Mouse (Mus musculus) MEL (cell line): ENCODE results near the gene Gm3336. TPM values are rescaled to one million over a fixed set of nuclear protein-coding genes. Genes with fewer than 3 reads are reported as not detected.

ENCODE experiments used
- DNase-seq: peaks from one replicate; pipeline ENCODE4 v3.0.0; 2011; ENCODE audit warnings: low read depth, low spot score
- H3K27ac ChIP-seq: 2 replicates; pipeline ENCODE4 v1.5.1; 2012; ENCODE audit warnings: low read depth, mild to moderate bottlenecking, control low read depth, low read length, moderate library complexity; ENCODE audit not compliant: control insufficient read depth
- H3K27me3 ChIP-seq, 2 experiments: fragments of 150-350 bp in 1 of 2; sonication (generic) in 1 of 2; 2 replicates each; pipeline ENCODE4 v1.6.1; 2012; ENCODE audit warnings: low read length in 2 of 2, mild to moderate bottlenecking in 2 of 2, improper control_type of control experiment in 1 of 2, moderate library complexity in 1 of 2; ENCODE audit not compliant: insufficient read depth in 2 of 2, control insufficient read depth in 1 of 2
- H3K36me3 ChIP-seq, 2 experiments: 2 replicates each; pipeline ENCODE4 v1.6.1; 2012 to 2014; ENCODE audit warnings: low read length in 2 of 2, improper control_type of control experiment in 1 of 2, inconsistent platforms in 1 of 2, mild to moderate bottlenecking in 1 of 2; ENCODE audit not compliant: insufficient read depth in 2 of 2, control insufficient read depth in 1 of 2
- H3K4me1 ChIP-seq, 2 experiments: fragments of 150-350 bp in 1 of 2; sonication (generic) in 1 of 2; 2 replicates each; pipeline ENCODE4 v1.6.1; 2012; ENCODE audit warnings: low read length in 2 of 2, improper control_type of control experiment in 1 of 2, mild to moderate bottlenecking in 1 of 2; ENCODE audit not compliant: insufficient read depth in 2 of 2, control insufficient read depth in 1 of 2
- H3K4me3 ChIP-seq, 2 experiments: fragments of 150-350 bp in 1 of 2; sonication (generic) in 1 of 2; 2 replicates each; pipeline ENCODE4 v1.5.1; 2012; ENCODE audit warnings: low read depth in 2 of 2, low read length in 2 of 2, mild to moderate bottlenecking in 2 of 2, moderate library complexity in 2 of 2, control low read depth in 1 of 2, improper control_type of control experiment in 1 of 2; ENCODE audit not compliant: control insufficient read depth in 1 of 2, insufficient read depth in 1 of 2
- H3K79me2 ChIP-seq: 2 replicates; pipeline ENCODE4 v1.6.1; 2012; ENCODE audit warnings: mild to moderate bottlenecking, low read length, moderate library complexity; ENCODE audit not compliant: control insufficient read depth, poor library complexity, insufficient read depth
- H3K9ac ChIP-seq: 2 replicates; pipeline ENCODE4 v1.6.1; 2012; ENCODE audit warnings: low read depth, mild to moderate bottlenecking, control low read depth, low read length, moderate library complexity; ENCODE audit not compliant: control insufficient read depth, poor library complexity, severe bottlenecking
- H3K9me3 ChIP-seq: fragments of 150-350 bp; sonication (generic); replicated peaks from 2 replicates; pipeline ENCODE4 v1.6.1; 2012; ENCODE audit warnings: mild to moderate bottlenecking, low read length, improper control_type of control experiment, moderate library complexity; ENCODE audit not compliant: insufficient read depth
- BHLHE40 ChIP-seq: IDR thresholded peaks from 2 replicates; pipeline ENCODE4 v1.6.1; 2012; ENCODE audit warnings: low read depth, mild to moderate bottlenecking, inconsistent platforms, low read length, improper control_type of control experiment, borderline replicate concordance
- CHD1 ChIP-seq: IDR thresholded peaks from 2 replicates; pipeline ENCODE4 v1.6.1; 2012; ENCODE audit warnings: low read depth, mild to moderate bottlenecking, inconsistent platforms, low read length, improper control_type of control experiment
- CHD2 ChIP-seq: IDR thresholded peaks from 2 replicates; pipeline ENCODE4 v1.6.1; 2011; ENCODE audit warnings: low read length, improper control_type of control experiment
- E2F4 ChIP-seq: IDR thresholded peaks from 2 replicates; pipeline ENCODE4 v1.6.1; 2011; ENCODE audit warnings: low read depth, low read length, improper control_type of control experiment, borderline replicate concordance
- EP300 ChIP-seq, 2 experiments: IDR thresholded peaks; 2 replicates each; pipeline ENCODE4 v1.6.1; 2011; ENCODE audit warnings: improper control_type of control experiment in 2 of 2, low read length in 2 of 2, low read depth in 1 of 2, mild to moderate bottlenecking in 1 of 2
- ETS1 ChIP-seq: IDR thresholded peaks from 2 replicates; pipeline ENCODE4 v1.6.1; 2012; ENCODE audit warnings: low read depth, mild to moderate bottlenecking, inconsistent platforms, low read length, improper control_type of control experiment, moderate library complexity
- GABPA ChIP-seq: IDR thresholded peaks from 2 replicates; pipeline ENCODE4 v1.6.1; 2012; ENCODE audit warnings: low read depth, mild to moderate bottlenecking, inconsistent platforms, low read length, improper control_type of control experiment, moderate library complexity
- GATA1 ChIP-seq: IDR thresholded peaks from 2 replicates; pipeline ENCODE4 v1.6.1; 2011; ENCODE audit warnings: low read depth, low read length, improper control_type of control experiment
- HCFC1 ChIP-seq: IDR thresholded peaks from 2 replicates; pipeline ENCODE4 v1.6.1; 2012; ENCODE audit warnings: low read depth, mild to moderate bottlenecking, inconsistent platforms, low read length, improper control_type of control experiment, moderate library complexity
- KAT2A ChIP-seq: conservative IDR thresholded peaks from 2 replicates; pipeline ENCODE4 v1.6.1; 2012; ENCODE audit warnings: low read depth, low read length, improper control_type of control experiment, inconsistent platforms
- MAFK ChIP-seq: IDR thresholded peaks from 2 replicates; pipeline ENCODE4 v1.6.1; 2011; ENCODE audit warnings: low read depth, mild to moderate bottlenecking, low read length, improper control_type of control experiment, borderline replicate concordance
- MAX ChIP-seq: IDR thresholded peaks from 2 replicates; pipeline ENCODE4 v1.6.1; 2011; ENCODE audit warnings: low read length, improper control_type of control experiment
- MXI1 ChIP-seq: IDR thresholded peaks from 2 replicates; pipeline ENCODE4 v1.6.1; 2011; ENCODE audit warnings: mild to moderate bottlenecking, low read depth, low read length, improper control_type of control experiment
- MYB ChIP-seq: IDR thresholded peaks from 2 replicates; pipeline ENCODE4 v1.6.1; 2011; ENCODE audit warnings: mild to moderate bottlenecking, low read depth, low read length, improper control_type of control experiment
- MYC ChIP-seq: IDR thresholded peaks from 2 replicates; pipeline ENCODE4 v1.6.1; 2011; ENCODE audit warnings: low read depth, mild to moderate bottlenecking, low read length, improper control_type of control experiment, moderate library complexity
- POLR2A ChIP-seq, 2 experiments: IDR thresholded peaks; 2 replicates each; pipeline ENCODE4 v1.6.1; 2011 to 2012; ENCODE audit warnings: low read length in 2 of 2, mild to moderate bottlenecking in 2 of 2, control low read depth in 1 of 2, improper control_type of control experiment in 1 of 2, low read depth in 1 of 2, moderate library complexity in 1 of 2; ENCODE audit not compliant: control insufficient read depth in 1 of 2, insufficient read depth in 1 of 2, poor library complexity in 1 of 2
- POLR2AphosphoS2 ChIP-seq: IDR thresholded peaks from 2 replicates; pipeline ENCODE4 v1.6.1; 2011; ENCODE audit warnings: low read length, improper control_type of control experiment
- RCOR1 ChIP-seq: IDR thresholded peaks from 2 replicates; pipeline ENCODE4 v1.6.1; 2012; ENCODE audit warnings: low read depth, mild to moderate bottlenecking, inconsistent platforms, low read length, improper control_type of control experiment
- SIN3A ChIP-seq: IDR thresholded peaks from 2 replicates; pipeline ENCODE4 v1.6.1; 2012; ENCODE audit warnings: low read length, improper control_type of control experiment, inconsistent platforms
- TAL1 ChIP-seq: IDR thresholded peaks from 2 replicates; pipeline ENCODE4 v1.6.1; 2012; ENCODE audit warnings: mild to moderate bottlenecking, inconsistent platforms, low read length, moderate library complexity, mixed read lengths
- TBP ChIP-seq: IDR thresholded peaks from 2 replicates; pipeline ENCODE4 v1.8.0; 2011; ENCODE audit warnings: low read depth, low read length, improper control_type of control experiment
- TCF12 ChIP-seq: IDR thresholded peaks from 2 replicates; pipeline ENCODE4 v1.6.1; 2014; ENCODE audit warnings: low read depth, mild to moderate bottlenecking, inconsistent platforms, low read length, improper control_type of control experiment, moderate library complexity
- UBTF ChIP-seq: IDR thresholded peaks from 2 replicates; pipeline ENCODE4 v1.6.1; 2012; ENCODE audit warnings: low read depth, mild to moderate bottlenecking, inconsistent platforms, low read length, improper control_type of control experiment, moderate library complexity, borderline replicate concordance; ENCODE audit not compliant: insufficient read depth
- USF1 ChIP-seq: IDR thresholded peaks from 2 replicates; pipeline ENCODE4 v1.6.1; 2014; ENCODE audit warnings: low read depth, mild to moderate bottlenecking, inconsistent platforms, low read length, improper control_type of control experiment, moderate library complexity
- USF2 ChIP-seq, 2 experiments: IDR thresholded peaks; 2 replicates each; pipeline ENCODE4 v1.6.1; 2011 to 2012; ENCODE audit warnings: improper control_type of control experiment in 2 of 2, low read length in 2 of 2, borderline replicate concordance in 1 of 2, inconsistent platforms in 1 of 2, low read depth in 1 of 2, mild to moderate bottlenecking in 1 of 2; ENCODE audit not compliant: insufficient read depth in 1 of 2
- ZC3H11A ChIP-seq: IDR thresholded peaks from 2 replicates; pipeline ENCODE4 v1.6.1; 2012; ENCODE audit warnings: low read depth, mild to moderate bottlenecking, inconsistent platforms, low read length, improper control_type of control experiment
- ZKSCAN1 ChIP-seq: IDR thresholded peaks from 2 replicates; pipeline ENCODE4 v1.6.1; 2012; ENCODE audit warnings: low read depth, mild to moderate bottlenecking, inconsistent platforms, low read length, improper control_type of control experiment, moderate library complexity
- ZMIZ1 ChIP-seq: IDR thresholded peaks from 2 replicates; pipeline ENCODE4 v1.6.1; 2012; ENCODE audit warnings: low read depth, mild to moderate bottlenecking, inconsistent platforms, low read length, improper control_type of control experiment, moderate library complexity
- ZNF384 ChIP-seq: IDR thresholded peaks from 2 replicates; pipeline ENCODE4 v1.6.1; 2012; ENCODE audit warnings: low read depth, mild to moderate bottlenecking, inconsistent platforms, low read length, improper control_type of control experiment
- polyA plus RNA-seq, 2 experiments: library from polyadenylated mRNA; stranded (reverse) in 1 of 2; unstranded in 1 of 2; fragments of >175 nt in 1 of 2; fragments of >200 nt in 1 of 2; gene quantifications; 2 replicates each; pipeline versions ENCODE4 v1.2.1 to v1.2.4; 2012; ENCODE audit warnings: low replicate concordance in 2 of 2, low read depth in 1 of 2; ENCODE audit not compliant: insufficient read length in 2 of 2, insufficient read depth in 1 of 2, missing spikeins in 1 of 2
- total RNA-seq: library from RNA; depleted of rRNA; stranded (reverse); fragments of 300-350 nt; gene quantifications from 2 replicates; pipeline ENCODE4 v1.2.3, GENCODE M21; 2012

The Gm3336 gene
- total and polyA plus RNA-seq, 3 experiments = 0.19 to 0.72 TPM; not detected in 1

- no peak overlapping the region for H3K4me3 ChIP-seq
- peaks cover 11% of the 10 kb centered on the region for H3K79me2 ChIP-seq
- H3K27ac ChIP-seq = peak overlapping the region; percentile 45
- no peaks in the 10 kb centered on the region for H3K27me3 ChIP-seq
- TF ChIP-seq RCOR1 (peak; percentile 71; the same call in 1 of the 2 replicates), UBTF (no peak), HCFC1 (peak; percentile 60; the same call in 1 of the 2 replicates), BHLHE40 (no peak), GATA1 (peak; percentile 73), EP300 (IDR thresholded peaks at IDR 0.05; ENCODE audit: low read depth in 1 of 2, low read length in 2 of 2) (peak; percentile 61 to 63), TAL1 (peak; percentile 76), TCF12 (peak; percentile 76), SIN3A (peak; percentile 78), MYB (peak; percentile 48; the same call in 1 of the 2 replicates), CHD2 (no peak), GABPA (no peak), MAX (no peak), MXI1 (peak; percentile 58), ETS1 (peak; percentile 78), MAFK (no peak), USF2 (IDR thresholded peaks at IDR 0.05; ENCODE audit: borderline replicate concordance in 1 of 2, insufficient read depth in 1 of 2, low read depth in 1 of 2, low read length in 2 of 2) (no peak), ZNF384 (no peak), CHD1 (no peak), POLR2A (IDR thresholded peaks at IDR 0.05; ENCODE audit: control insufficient read depth in 1 of 2, insufficient read depth in 1 of 2, low read depth in 1 of 2, low read length in 2 of 2, poor library complexity in 1 of 2) (no peak), USF1 (peak; percentile 36; the same call in 1 of the 2 replicates)
- no peaks in the 10 kb centered on the region for H3K9me3 ChIP-seq
- H3K9ac ChIP-seq = no peak overlapping the region
- H3K4me1 ChIP-seq = peaks cover 12 to 34% of the 10 kb centered on the region in 2 experiments
- DNase-seq = peak; percentile 80
- H3K36me3 ChIP-seq = peaks cover 0 to 23% of the 10 kb centered on the region in 2 experiments; a peak in 2 of 4 replicates
Observed at GRCm38 (mm10) chr8:70764026-70764425, 45.7 kb downstream of the Gm3336 start.

GRCm38 (mm10) chr8:70764676-70765075 is 46.3 kb downstream of the Gm3336 start:
- no peaks in the 10 kb centered on the region for H3K9me3 ChIP-seq
- peaks cover 12 to 29% of the 10 kb centered on the region in 2 experiments for H3K4me1 ChIP-seq
- TF ChIP-seq CHD2 (no peak), POLR2A (IDR thresholded peaks at IDR 0.05; ENCODE audit: control insufficient read depth in 1 of 2, insufficient read depth in 1 of 2, low read depth in 1 of 2, low read length in 2 of 2, poor library complexity in 1 of 2) (no peak), ZKSCAN1 (no peak), CHD1 (no peak), E2F4 (no peak), POLR2AphosphoS2 (no peak), MXI1 (no peak), TBP (no peak), KAT2A (no peak), ZC3H11A (no peak), MAFK (no peak), MYC (no peak), ZMIZ1 (no peak)
- no peaks in the 10 kb centered on the region for H3K27me3 ChIP-seq
- H3K4me3 ChIP-seq = no peak overlapping the region
- H3K9ac ChIP-seq = no peak overlapping the region
- no peak for DNase-seq
- peaks cover 9% of the 10 kb centered on the region for H3K79me2 ChIP-seq
- H3K27ac ChIP-seq = peak overlapping the region; percentile 45
- peaks cover 0 to 23% of the 10 kb centered on the region in 2 experiments; a peak in 2 of 4 replicates for H3K36me3 ChIP-seq
